24 mouse cellular contexts compared by ENCODE assay signal in genomic region chr15:79068416-79068815, GRCm38 (mm10). TPM values are rescaled to one million over a fixed set of nuclear protein-coding genes. Genes with fewer than 3 reads are reported as not detected.
DNase-seq lines count a peak whose midpoint lies in the region; ATAC-seq and TF ChIP-seq lines count a peak whose summit lies in the region.
"Had no signal": no experiment of that assay in that cellular context is flagged by ENCODE, and none has a peak within 500 bp of the region (broad histone marks: within the 10 kb centered on the region; RNA-seq: fewer than 3 reads in every experiment).

No protein-coding gene starts in this region.

- no peak for TF ChIP-seq RAD21 in MEL (IDR thresholded peaks at IDR 0.05; ENCODE audit: low read depth, low read length)

- peak overlapping the region; percentile 88 for H3K27ac ChIP-seq in MEL (ENCODE audit: control insufficient read depth, low read depth, low read length)
- peak overlapping the region; percentile 79 for H3K27ac ChIP-seq in liver, embryonic 11.5 days (ENCODE audit: low read depth, low read length)
- H3K27ac ChIP-seq in forebrain, postnatal 0 days (ENCODE audit: low read depth, low read length): no peak overlapping the region
- no peak overlapping the region for H3K27ac ChIP-seq in midbrain, embryonic 14.5 days (replicated peaks; ENCODE audit: low read depth, low read length)
- H3K27ac ChIP-seq: embryonic facial prominence, embryonic 12.5 days; midbrain, embryonic 15.5 days; neural tube, embryonic 15.5 days had no signal

- ATAC-seq in erythroblast, adult 5-6 weeks (replicated peaks; ENCODE audit: low FRiP score, poor library complexity, severe bottlenecking): peak; percentile 14; the same call in 1 of the 2 replicates
- peak; percentile 76 for ATAC-seq in liver, embryonic 11.5 days (replicated peaks; ENCODE audit: low FRiP score)
- ATAC-seq in megakaryocyte progenitor cell, adult 5-6 weeks (replicated peaks; ENCODE audit: poor library complexity): 0 out of 2 replicates have a peak, but pooled peaks have one; percentile 24
- no peak for ATAC-seq in forebrain, postnatal 0 days
- no peak for ATAC-seq in midbrain, embryonic 14.5 days (ENCODE audit: low FRiP score, low TSS enrichment)
- ATAC-seq: inflammation-experienced regulatory T-cells, adult 6 months; midbrain, embryonic 15.5 days; Patski had no signal

- TF ChIP-seq CTCF in MEL (IDR thresholded peaks at IDR 0.05 in 2 of 3, conservative IDR thresholded peaks at IDR 0.05 in 1 of 3; ENCODE audit: control insufficient read depth in 1 of 3, insufficient read depth in 1 of 3, low read depth in 2 of 3, low read length in 3 of 3, poor library complexity in 1 of 3, severe bottlenecking in 1 of 3): no peak
- TF ChIP-seq CTCF in forebrain, postnatal 0 days (IDR thresholded peaks at IDR 0.05; ENCODE audit: low read depth): no peak

- no peaks in the 10 kb centered on the region for H3K9me3 ChIP-seq in MEL (replicated peaks; ENCODE audit: insufficient read depth, low read length)
- H3K9me3 ChIP-seq in liver, embryonic 11.5 days (ENCODE audit: control insufficient read depth, low read length): no peaks in the 10 kb centered on the region
- H3K9me3 ChIP-seq in forebrain, postnatal 0 days (ENCODE audit: low read length): no peaks in the 10 kb centered on the region
- no peaks in the 10 kb centered on the region for H3K9me3 ChIP-seq in midbrain, embryonic 14.5 days (ENCODE audit: control insufficient read depth, low read length)
- H3K9me3 ChIP-seq: embryonic facial prominence, embryonic 12.5 days; midbrain, embryonic 15.5 days; neural tube, embryonic 15.5 days had no signal

- no peak for TF ChIP-seq POLR2A in MEL (IDR thresholded peaks at IDR 0.05; ENCODE audit: control insufficient read depth in 1 of 2, insufficient read depth in 1 of 2, low read depth in 1 of 2, low read length in 2 of 2, poor library complexity in 1 of 2)

- no peak overlapping the region for H3K4me3 ChIP-seq in MEL (ENCODE audit: control insufficient read depth in 1 of 2, insufficient read depth in 1 of 2, low read depth in 2 of 2, low read length in 2 of 2)
- H3K4me3 ChIP-seq in liver, embryonic 11.5 days (ENCODE audit: low read depth, low read length): no peak overlapping the region
- no peak overlapping the region for H3K4me3 ChIP-seq in forebrain, postnatal 0 days (ENCODE audit: low read depth, low read length)
- no peak overlapping the region for H3K4me3 ChIP-seq in midbrain, embryonic 14.5 days (replicated peaks; ENCODE audit: low read depth, low read length)
- H3K4me3 ChIP-seq: embryonic facial prominence, embryonic 12.5 days; midbrain, embryonic 15.5 days; neural tube, embryonic 15.5 days had no signal

- no peaks in the 10 kb centered on the region for H3K27me3 ChIP-seq in MEL (ENCODE audit: control insufficient read depth in 1 of 2, insufficient read depth in 2 of 2, low read length in 2 of 2)
- H3K27me3 ChIP-seq in liver, embryonic 11.5 days (replicated peaks; ENCODE audit: control insufficient read depth, insufficient read depth, low read length): no peaks in the 10 kb centered on the region
- no peaks in the 10 kb centered on the region for H3K27me3 ChIP-seq in forebrain, postnatal 0 days (ENCODE audit: insufficient read depth, low read length)
- H3K27me3 ChIP-seq in midbrain, embryonic 14.5 days (ENCODE audit: control insufficient read depth, insufficient read depth, low read length): no peaks in the 10 kb centered on the region
- H3K27me3 ChIP-seq: embryonic facial prominence, embryonic 12.5 days; midbrain, embryonic 15.5 days; Patski had no signal

- 66% methylated on average over 3 of the region's 3 CpGs for WGBS in liver, embryonic 11.5 days
- WGBS in forebrain, postnatal 0 days: 82% methylated on average over 3 of the region's 3 CpGs
- 80% methylated on average over 3 of the region's 3 CpGs for WGBS in midbrain, embryonic 14.5 days

- peak overlapping the region; percentile 39 for H3K4me2 ChIP-seq in liver, embryonic 11.5 days
- no peak overlapping the region for H3K4me2 ChIP-seq in forebrain, postnatal 0 days (ENCODE audit: low read depth)
- H3K4me2 ChIP-seq in midbrain, embryonic 14.5 days (ENCODE audit: low read length): no peak overlapping the region
- H3K4me2 ChIP-seq: embryonic facial prominence, embryonic 12.5 days; midbrain, embryonic 15.5 days; neural tube, embryonic 15.5 days had no signal

- peaks cover 6 to 42% of the 10 kb centered on the region in 2 experiments for H3K4me1 ChIP-seq in MEL (ENCODE audit: control insufficient read depth in 1 of 2, insufficient read depth in 2 of 2, low read length in 2 of 2)
- peaks cover 32% of the 10 kb centered on the region for H3K4me1 ChIP-seq in liver, embryonic 11.5 days (replicated peaks; ENCODE audit: control insufficient read depth, insufficient read depth, low read length)
- no peaks in the 10 kb centered on the region; the same call in 1 of the 2 replicates for H3K4me1 ChIP-seq in forebrain, postnatal 0 days (ENCODE audit: insufficient read depth)
- H3K4me1 ChIP-seq in midbrain, embryonic 14.5 days (ENCODE audit: control insufficient read depth, insufficient read depth, low read length): peaks cover 3% of the 10 kb centered on the region

- peaks cover 0 to 34% of the 10 kb centered on the region in 2 experiments; a peak in 2 of 4 replicates for H3K36me3 ChIP-seq in MEL (ENCODE audit: control insufficient read depth in 1 of 2, insufficient read depth in 2 of 2, low read length in 2 of 2)
- no peaks in the 10 kb centered on the region for H3K36me3 ChIP-seq in liver, embryonic 11.5 days (ENCODE audit: control insufficient read depth, insufficient read depth, low read length)
- H3K36me3 ChIP-seq in forebrain, postnatal 0 days (ENCODE audit: insufficient read depth): no peaks in the 10 kb centered on the region
- no peaks in the 10 kb centered on the region for H3K36me3 ChIP-seq in midbrain, embryonic 14.5 days (ENCODE audit: control insufficient read depth, insufficient read depth, low read length)
- H3K36me3 ChIP-seq: embryonic facial prominence, embryonic 12.5 days; midbrain, embryonic 15.5 days; neural tube, embryonic 15.5 days had no signal

- H3K79me2 ChIP-seq in MEL (ENCODE audit: control insufficient read depth, insufficient read depth, low read length, poor library complexity): no peaks in the 10 kb centered on the region

- DNase-seq in MEL (ENCODE audit: low read depth, low spot score): peak; percentile 46
- no peak for DNase-seq in liver, embryonic 11.5 days (ENCODE audit: low spot score)
- no peak for DNase-seq in forebrain, postnatal 0 days
- no peak for DNase-seq in lung, postnatal 36 days
- DNase-seq in midbrain, embryonic 14.5 days: no peak
- DNase-seq: adrenal gland, adult 8-10 months; cerebellum, adult 11 months; cerebellum, postnatal 10 days; gastrocnemius, postnatal 10 days; heart, adult 11 months; kidney, postnatal 10 days; right cerebral cortex, postnatal 14 days had no signal

- TF ChIP-seq EP300 in MEL (IDR thresholded peaks at IDR 0.05; ENCODE audit: low read depth in 1 of 2, low read length in 2 of 2): peak in 1 of 2 experiments; percentile 13; a peak in 1 of 4 replicates

- H3K9ac ChIP-seq in MEL (ENCODE audit: control insufficient read depth, low read depth, low read length, poor library complexity, severe bottlenecking): peak overlapping the region; percentile 19; the same call in 1 of the 2 replicates
- H3K9ac ChIP-seq in liver, embryonic 11.5 days (ENCODE audit: low read depth, low read length): no peak overlapping the region
- no peak overlapping the region for H3K9ac ChIP-seq in forebrain, postnatal 0 days
- no peak overlapping the region for H3K9ac ChIP-seq in midbrain, embryonic 14.5 days (replicated peaks; ENCODE audit: low read length)
- H3K9ac ChIP-seq: embryonic facial prominence, embryonic 12.5 days; midbrain, embryonic 15.5 days; neural tube, embryonic 15.5 days had no signal

RNA-seq across cellular contexts. Expression of gene Ankrd54, which starts 5.7 kb away (rescaled TPM):
- total RNA-seq in MEL (2012; rRNA removed): 42.3 and 43.4 TPM in 2 replicates
- 10 to 100 TPM in 1 of 2 experiments, not detected in 1; 62.2 TPM for polyA plus RNA-seq in MEL (2012; ENCODE audit: insufficient read depth in 1 of 2, insufficient read length in 2 of 2, low read depth in 1 of 2, low replicate concordance in 2 of 2, missing spikeins in 1 of 2)
- total RNA-seq in erythroblast, adult 5-6 weeks (2015; ENCODE audit: low replicate concordance): 12.3 and 20.0 TPM in 2 replicates
- 7.5 and 11.4 TPM in 2 replicates for total RNA-seq in erythroblast, adult 5-6 weeks (2017; ENCODE audit: low replicate concordance)
- polyA plus RNA-seq in liver, embryonic 11.5 days (2014; fragmentation: Nextera tagmentation; extraction: Ambion mirVana): 57.2 and 61.5 TPM in 2 replicates
- total RNA-seq in megakaryocyte progenitor cell, adult 5-6 weeks (2015): 16.0 and 17.3 TPM in 2 replicates
- total RNA-seq in megakaryocyte progenitor cell, adult 5-6 weeks (2017): 11.2 and 18.8 TPM in 2 replicates
- total RNA-seq in forebrain, postnatal 0 days (2014; rRNA removed): 43.3 and 50.5 TPM in 2 replicates
- 41.2 and 45.8 TPM in 2 replicates for polyA plus RNA-seq in forebrain, postnatal 0 days (2015; fragmentation: Nextera tagmentation; extraction: Ambion mirVana)
- 50.2 and 52.6 TPM in 2 replicates for polyA plus RNA-seq in midbrain, embryonic 14.5 days (2014; fragmentation: Nextera tagmentation; extraction: Ambion mirVana)

RNA-seq across cellular contexts. Expression of gene Eif3l, which starts 6.6 kb away (rescaled TPM):
- 394 and 395 TPM in 2 replicates for total RNA-seq in MEL (2012; rRNA removed)
- 100 to 1,000 TPM; 301 to 442 TPM for polyA plus RNA-seq in MEL (2012; ENCODE audit: insufficient read depth in 1 of 2, insufficient read length in 2 of 2, low read depth in 1 of 2, low replicate concordance in 2 of 2, missing spikeins in 1 of 2)
- 29.4 and 47.6 TPM in 2 replicates for total RNA-seq in erythroblast, adult 5-6 weeks (2015; ENCODE audit: low replicate concordance)
- 51.3 and 56.2 TPM in 2 replicates for total RNA-seq in erythroblast, adult 5-6 weeks (2017; ENCODE audit: low replicate concordance)
- polyA plus RNA-seq in liver, embryonic 11.5 days (2014; fragmentation: Nextera tagmentation; extraction: Ambion mirVana): 257 and 291 TPM in 2 replicates
- total RNA-seq in megakaryocyte progenitor cell, adult 5-6 weeks (2015): 192 and 203 TPM in 2 replicates
- 259 and 271 TPM in 2 replicates for total RNA-seq in megakaryocyte progenitor cell, adult 5-6 weeks (2017)
- 213 and 218 TPM in 2 replicates for total RNA-seq in forebrain, postnatal 0 days (2014; rRNA removed)
- 179 and 191 TPM in 2 replicates for polyA plus RNA-seq in forebrain, postnatal 0 days (2015; fragmentation: Nextera tagmentation; extraction: Ambion mirVana)
- 141 and 182 TPM in 2 replicates for polyA plus RNA-seq in midbrain, embryonic 14.5 days (2014; fragmentation: Nextera tagmentation; extraction: Ambion mirVana)

RNA-seq across cellular contexts. Expression of gene Galr3, which starts 26.7 kb away (rescaled TPM):
- 2.5 and 2.6 TPM in 2 replicates for total RNA-seq in MEL (2012; rRNA removed)
- polyA plus RNA-seq in MEL (2012; ENCODE audit: insufficient read depth in 1 of 2, insufficient read length in 2 of 2, low read depth in 1 of 2, low replicate concordance in 2 of 2, missing spikeins in 1 of 2): 1 to 10 TPM in 1 of 2 experiments, not detected in 1; 4.5 TPM
- total RNA-seq in erythroblast, adult 5-6 weeks (2015; ENCODE audit: low replicate concordance): not detected in 2 replicates
- total RNA-seq in erythroblast, adult 5-6 weeks (2017; ENCODE audit: low replicate concordance): not detected in 2 replicates
- 0.22 and 0.34 TPM in 2 replicates for polyA plus RNA-seq in liver, embryonic 11.5 days (2014; fragmentation: Nextera tagmentation; extraction: Ambion mirVana)
- total RNA-seq in megakaryocyte progenitor cell, adult 5-6 weeks (2015): 0.15 and 0.69 TPM in 2 replicates
- 0.29 and 0.91 TPM in 2 replicates for total RNA-seq in megakaryocyte progenitor cell, adult 5-6 weeks (2017)
- total RNA-seq in forebrain, postnatal 0 days (2014; rRNA removed): 0.62 TPM in 1 of 2 replicates, not detected in the other
- 0.12 and 0.20 TPM in 2 replicates for polyA plus RNA-seq in forebrain, postnatal 0 days (2015; fragmentation: Nextera tagmentation; extraction: Ambion mirVana)
- polyA plus RNA-seq in midbrain, embryonic 14.5 days (2014; fragmentation: Nextera tagmentation; extraction: Ambion mirVana): not detected in 2 replicates
- total RNA-seq: layer of hippocampus, postnatal 25 days; megakaryocyte, adult 5-6 weeks had no signal
- polyA plus RNA-seq: embryonic facial prominence, embryonic 12.5 days; heart, embryonic 16.5 days; hindbrain, embryonic 11.5 days; inflammation-experienced regulatory T-cells, adult 6 months; lung, embryonic 16.5 days; midbrain, embryonic 15.5 days had no signal

RNA-seq across cellular contexts. Expression of gene H1f0, which starts 40.2 kb away (rescaled TPM):
- 28.2 and 33.5 TPM in 2 replicates for total RNA-seq in MEL (2012; rRNA removed)
- 100 to 1,000 TPM in 1 of 2 experiments, 10 to 100 TPM in 1; 46.8 to 213 TPM for polyA plus RNA-seq in MEL (2012; ENCODE audit: insufficient read depth in 1 of 2, insufficient read length in 2 of 2, low read depth in 1 of 2, low replicate concordance in 2 of 2, missing spikeins in 1 of 2)
- total RNA-seq in erythroblast, adult 5-6 weeks (2015; ENCODE audit: low replicate concordance): 6.5 and 8.6 TPM in 2 replicates
- total RNA-seq in erythroblast, adult 5-6 weeks (2017; ENCODE audit: low replicate concordance): 8.2 and 20.5 TPM in 2 replicates
- polyA plus RNA-seq in liver, embryonic 11.5 days (2014; fragmentation: Nextera tagmentation; extraction: Ambion mirVana): 124 and 138 TPM in 2 replicates
- total RNA-seq in megakaryocyte progenitor cell, adult 5-6 weeks (2015): 11.1 and 14.5 TPM in 2 replicates
- 24.3 and 29.0 TPM in 2 replicates for total RNA-seq in megakaryocyte progenitor cell, adult 5-6 weeks (2017)
- total RNA-seq in forebrain, postnatal 0 days (2014; rRNA removed): 198 and 209 TPM in 2 replicates
- polyA plus RNA-seq in forebrain, postnatal 0 days (2015; fragmentation: Nextera tagmentation; extraction: Ambion mirVana): 224 and 248 TPM in 2 replicates
- 94.4 and 154 TPM in 2 replicates for polyA plus RNA-seq in midbrain, embryonic 14.5 days (2014; fragmentation: Nextera tagmentation; extraction: Ambion mirVana)

RNA-seq across cellular contexts. Expression of gene Micall1, which starts 40.3 kb away (rescaled TPM):
- total RNA-seq in MEL (2012; rRNA removed): 4.1 and 4.8 TPM in 2 replicates
- polyA plus RNA-seq in MEL (2012; ENCODE audit: insufficient read depth in 1 of 2, insufficient read length in 2 of 2, low read depth in 1 of 2, low replicate concordance in 2 of 2, missing spikeins in 1 of 2): 10 to 100 TPM in 1 of 2 experiments, not detected in 1; 13.5 TPM
- total RNA-seq in erythroblast, adult 5-6 weeks (2015; ENCODE audit: low replicate concordance): 0.77 and 1.9 TPM in 2 replicates
- 0.68 and 0.98 TPM in 2 replicates for total RNA-seq in erythroblast, adult 5-6 weeks (2017; ENCODE audit: low replicate concordance)
- 4.1 and 5.7 TPM in 2 replicates for polyA plus RNA-seq in liver, embryonic 11.5 days (2014; fragmentation: Nextera tagmentation; extraction: Ambion mirVana)
- 4.8 and 5.6 TPM in 2 replicates for total RNA-seq in megakaryocyte progenitor cell, adult 5-6 weeks (2015)
- total RNA-seq in megakaryocyte progenitor cell, adult 5-6 weeks (2017): 3.6 and 5.5 TPM in 2 replicates
- total RNA-seq in forebrain, postnatal 0 days (2014; rRNA removed): 23.8 and 29.1 TPM in 2 replicates
- 7.2 and 8.0 TPM in 2 replicates for polyA plus RNA-seq in forebrain, postnatal 0 days (2015; fragmentation: Nextera tagmentation; extraction: Ambion mirVana)
- polyA plus RNA-seq in midbrain, embryonic 14.5 days (2014; fragmentation: Nextera tagmentation; extraction: Ambion mirVana): 11.8 and 11.9 TPM in 2 replicates

Comparison
In these comparisons a context has a peak if more than half of its experiments do, and no peak if none do; other contexts are left out.
1. H3K27ac ChIP-seq: peak in MEL (single experiment) and liver, embryonic 11.5 days (single experiment); none in forebrain, postnatal 0 days (single experiment) and midbrain, embryonic 14.5 days (single experiment).
2. ATAC-seq: peak in erythroblast, adult 5-6 weeks (single experiment), liver, embryonic 11.5 days (single experiment) and megakaryocyte progenitor cell, adult 5-6 weeks (single experiment); none in forebrain, postnatal 0 days (single experiment) and midbrain, embryonic 14.5 days (single experiment).